Mouse (Mus musculus): ENCODE data around the gene Pax8.

Gene Pax8

GRCm38 (mm10) chr2:24416668-24417067, 58.7 kb downstream of the Pax8 start:
- DNase-seq (ENCODE audit: low spot score in 2 of 2): peak in 1 of 2 experiments; percentile 41

GRCm38 (mm10) chr2:24413677-24414076, 61.7 kb downstream of the Pax8 start:
- DNase-seq (ENCODE audit: low spot score in 2 of 2): no peak

DNA sequence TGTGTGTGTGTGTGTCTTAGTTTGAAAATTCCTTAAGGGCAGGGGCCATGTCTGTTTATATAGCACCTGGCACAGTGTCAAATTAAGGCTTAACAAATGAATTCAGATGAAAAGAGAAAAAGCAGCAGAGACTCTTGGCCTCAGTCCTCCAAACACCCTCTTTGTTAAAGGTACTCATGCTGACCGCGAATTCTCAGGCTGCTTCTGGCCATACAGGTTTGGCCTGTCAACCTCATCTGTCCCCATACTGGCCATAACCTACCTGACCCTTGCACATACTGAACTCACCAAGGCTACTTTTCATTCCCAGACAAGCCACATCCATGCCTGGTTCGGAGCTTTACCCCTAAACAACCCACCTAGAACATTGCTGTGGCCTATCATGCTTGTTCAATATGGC, 62.2 kb downstream of the Pax8 start:
- no peak for DNase-seq (ENCODE audit: low spot score in 2 of 2)

DNA sequence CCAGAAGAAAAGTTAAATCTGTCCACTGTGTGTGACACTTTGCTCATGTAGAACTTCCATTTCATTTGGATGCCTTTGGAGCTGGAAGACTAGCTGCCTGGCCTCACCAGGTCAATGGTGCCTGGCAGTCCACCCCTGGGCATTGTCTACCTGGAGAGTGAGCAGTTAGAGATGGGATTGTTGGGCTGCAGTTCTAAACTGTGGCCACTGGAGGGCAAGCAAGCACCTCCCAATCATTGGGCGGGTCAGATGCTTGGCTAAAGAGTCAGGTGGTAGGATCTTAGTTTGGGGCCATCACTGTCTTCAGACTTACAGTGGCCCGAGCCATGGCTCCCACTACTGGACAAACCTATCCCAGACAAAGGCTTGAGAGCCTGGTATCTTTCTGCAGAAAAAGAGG, 66.2 kb downstream of the Pax8 start:
- DNase-seq (ENCODE audit: low spot score in 2 of 2): peak; percentile 55 to 78

DNA sequence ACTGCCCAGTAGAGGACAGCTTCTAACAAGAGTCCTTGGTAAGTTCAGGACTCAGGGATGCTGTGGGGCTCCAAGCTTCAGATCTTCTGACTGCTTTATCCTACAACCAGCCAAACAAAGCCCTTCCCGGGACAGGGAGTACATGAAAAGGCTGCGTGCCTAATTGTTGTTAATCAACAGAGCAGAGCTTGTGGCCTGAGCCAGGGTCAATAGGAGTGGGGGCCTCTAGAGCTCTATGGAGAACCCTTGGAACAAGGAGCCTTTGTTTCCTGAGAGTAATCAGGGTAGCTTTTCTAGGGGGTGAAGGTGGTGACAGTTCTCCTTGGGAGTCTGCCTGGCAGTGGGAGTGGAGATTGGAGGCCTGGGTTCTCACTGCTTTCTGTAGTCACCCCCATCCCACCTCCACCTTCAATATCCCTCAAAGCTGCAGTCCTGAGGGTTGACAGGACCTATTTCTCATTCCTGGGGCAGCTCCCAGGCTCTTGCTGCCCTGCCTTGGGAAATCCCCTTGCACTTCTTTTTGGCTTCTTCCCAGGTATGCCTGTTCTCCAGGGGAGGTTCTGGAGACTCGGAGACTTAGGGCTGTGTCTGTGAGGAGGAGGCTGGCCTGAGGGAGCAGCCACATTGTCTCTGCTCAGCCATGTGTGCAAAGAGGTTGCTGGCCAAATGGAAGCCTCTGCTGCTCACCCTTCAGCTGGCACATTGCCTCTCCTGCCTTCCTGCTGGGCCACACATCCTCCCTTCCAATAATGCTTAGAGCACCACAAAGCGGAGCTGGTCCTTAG, 67.5 kb downstream of the Pax8 start:
- DNase-seq (ENCODE audit: low spot score in 2 of 2): peak; percentile 59 to 65

GRCm38 (mm10) chr2:24405345-24406012, 69.9 kb downstream of the Pax8 start:
- DNase-seq (ENCODE audit: low spot score in 2 of 2): peak; percentile 62 to 78

DNA sequence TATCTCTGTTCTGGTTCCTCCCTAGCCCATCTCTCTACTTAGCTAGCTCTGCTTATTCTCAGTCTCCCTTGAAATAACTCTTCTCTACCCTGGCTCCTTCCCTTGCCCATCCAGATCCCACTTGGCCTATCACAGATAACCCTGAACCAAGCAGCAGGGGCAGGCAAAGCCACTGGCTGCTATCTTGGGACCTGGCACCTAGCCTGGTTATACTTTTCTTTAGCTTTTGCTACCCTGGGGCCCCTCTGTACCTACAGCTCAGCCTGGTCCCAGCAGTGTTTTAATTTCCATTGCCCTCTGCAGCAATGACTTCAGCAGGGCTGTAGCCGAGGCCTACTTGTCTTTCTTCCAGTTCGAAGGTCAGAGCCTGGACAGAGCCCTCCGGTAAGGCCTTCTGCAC, 74.7 kb downstream of the Pax8 start:
- no peak for DNase-seq (ENCODE audit: low spot score in 2 of 2)

- DNase-seq (ENCODE audit: low spot score in 2 of 2): no peak
These were observed 78.3 kb downstream of the Pax8 start for GRCm38 (mm10) chr2:24397115-24397514.

- no peak for DNase-seq (ENCODE audit: low spot score in 2 of 2)
These were observed 82.1 kb downstream of the Pax8 start for GRCm38 (mm10) chr2:24393251-24393650.

- DNase-seq (ENCODE audit: low spot score in 2 of 2): peak; percentile 33 to 70
These were observed 87.8 kb downstream of the Pax8 start for GRCm38 (mm10) chr2:24387361-24388283.

GRCm38 (mm10) chr2:24386964-24387320, 88.5 kb downstream of the Pax8 start:
- no peak for DNase-seq (ENCODE audit: low spot score in 2 of 2)

DNA sequence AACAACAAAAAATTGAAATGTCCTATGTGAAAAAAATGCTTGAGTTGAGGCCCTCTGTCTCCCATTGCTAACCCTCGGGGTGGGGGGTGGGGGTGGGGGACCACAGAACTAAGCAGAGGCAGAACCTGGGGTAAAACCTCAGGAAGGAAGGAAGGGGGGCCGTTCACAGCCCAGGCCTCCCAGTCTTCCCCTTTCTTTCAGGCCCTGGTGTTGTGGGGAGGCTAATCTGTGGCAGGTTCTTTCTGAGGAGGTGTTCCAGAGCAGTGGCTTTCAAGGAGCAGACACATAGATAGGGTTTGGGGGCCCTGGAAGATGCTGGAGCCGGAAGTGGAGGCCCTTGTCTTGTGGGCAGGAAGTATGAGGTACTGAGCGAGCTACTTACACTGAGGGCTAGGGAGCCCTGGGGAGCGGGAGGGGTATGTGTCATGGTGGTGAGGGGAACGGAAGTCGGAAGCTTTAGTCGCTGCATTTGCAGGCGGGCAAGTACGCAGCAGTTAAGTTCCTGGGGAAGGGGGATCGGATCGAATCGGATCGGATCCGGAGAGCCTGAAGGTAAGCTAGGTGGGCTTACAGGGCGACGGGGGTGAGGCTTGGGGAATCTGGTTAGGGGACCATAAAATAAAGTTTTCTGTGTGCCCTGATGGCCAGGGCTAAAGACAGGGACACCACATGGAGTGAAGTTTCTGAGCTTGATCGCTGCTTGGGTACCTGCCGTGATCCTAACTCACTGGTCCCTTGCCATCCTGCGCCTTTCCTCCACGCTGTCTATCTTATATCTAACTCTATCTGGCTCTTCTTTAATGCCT, 89.0 kb downstream of the Pax8 start:
- DNase-seq (ENCODE audit: low spot score in 2 of 2): no peak

DNA sequence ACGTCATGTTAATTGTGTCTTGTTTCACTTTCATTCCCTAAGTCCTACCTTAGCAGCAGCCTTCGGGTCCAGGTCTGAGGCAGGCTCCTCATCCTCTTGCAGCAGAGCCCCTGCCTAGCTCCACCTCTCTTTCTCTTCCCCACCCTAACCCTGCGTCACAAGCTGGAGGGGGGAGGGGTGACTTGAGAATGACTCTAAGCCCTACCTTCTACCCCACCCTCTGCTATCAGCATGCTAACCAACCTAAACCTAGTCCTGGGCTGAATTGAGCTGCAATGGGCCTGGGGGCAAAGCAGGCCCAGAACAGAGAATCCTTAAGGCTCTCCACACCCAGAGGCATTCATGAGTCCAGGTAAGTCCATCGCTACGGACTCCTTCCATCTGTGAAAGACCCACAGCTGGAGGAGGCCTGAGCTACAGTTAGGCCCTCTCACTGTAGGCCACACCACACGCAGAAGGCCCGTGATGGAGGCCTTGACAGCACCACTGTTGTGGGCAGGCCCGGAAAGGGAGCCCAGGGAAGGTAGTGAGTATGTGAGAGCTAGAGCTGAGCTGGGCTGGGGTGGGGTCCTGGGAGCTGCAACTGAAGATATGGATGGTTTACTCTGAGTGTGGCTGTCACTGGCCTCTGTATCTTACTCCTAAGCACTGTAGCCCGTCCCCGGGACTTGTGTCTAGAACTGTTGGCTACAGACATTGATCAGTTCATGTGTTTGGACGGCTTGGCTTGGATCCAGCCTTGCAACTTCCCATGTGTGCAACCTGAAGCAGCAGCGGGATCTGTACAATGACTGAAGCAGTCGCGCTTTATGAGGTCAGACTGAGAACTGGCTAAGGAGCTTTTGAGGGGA, 90.1 kb downstream of the Pax8 start:
- DNase-seq (ENCODE audit: low spot score in 2 of 2): no peak

GRCm38 (mm10) chr2:24384393-24384792, 91.0 kb downstream of the Pax8 start:
- DNase-seq (ENCODE audit: low spot score in 2 of 2): no peak

DNA sequence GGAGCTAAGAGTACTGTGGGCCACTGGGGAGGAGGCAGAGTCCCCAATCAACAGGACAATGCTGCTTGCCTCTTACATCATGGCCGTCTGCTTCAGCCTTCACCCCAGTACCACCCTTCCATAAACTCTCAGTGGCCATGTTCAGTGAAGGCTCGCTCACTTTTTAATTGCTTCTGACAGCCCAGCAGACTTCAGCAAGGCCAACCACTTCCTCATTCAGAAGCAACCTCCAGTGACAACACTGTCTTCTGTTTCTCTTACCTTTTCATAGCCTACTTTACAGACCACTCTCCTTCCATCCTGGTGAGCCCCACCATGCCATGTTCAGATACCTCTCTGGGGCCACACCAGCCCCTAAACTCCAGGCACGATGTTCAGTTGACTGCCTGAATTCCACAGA, 91.8 kb downstream of the Pax8 start:
- DNase-seq (ENCODE audit: low spot score in 2 of 2): no peak

DNA sequence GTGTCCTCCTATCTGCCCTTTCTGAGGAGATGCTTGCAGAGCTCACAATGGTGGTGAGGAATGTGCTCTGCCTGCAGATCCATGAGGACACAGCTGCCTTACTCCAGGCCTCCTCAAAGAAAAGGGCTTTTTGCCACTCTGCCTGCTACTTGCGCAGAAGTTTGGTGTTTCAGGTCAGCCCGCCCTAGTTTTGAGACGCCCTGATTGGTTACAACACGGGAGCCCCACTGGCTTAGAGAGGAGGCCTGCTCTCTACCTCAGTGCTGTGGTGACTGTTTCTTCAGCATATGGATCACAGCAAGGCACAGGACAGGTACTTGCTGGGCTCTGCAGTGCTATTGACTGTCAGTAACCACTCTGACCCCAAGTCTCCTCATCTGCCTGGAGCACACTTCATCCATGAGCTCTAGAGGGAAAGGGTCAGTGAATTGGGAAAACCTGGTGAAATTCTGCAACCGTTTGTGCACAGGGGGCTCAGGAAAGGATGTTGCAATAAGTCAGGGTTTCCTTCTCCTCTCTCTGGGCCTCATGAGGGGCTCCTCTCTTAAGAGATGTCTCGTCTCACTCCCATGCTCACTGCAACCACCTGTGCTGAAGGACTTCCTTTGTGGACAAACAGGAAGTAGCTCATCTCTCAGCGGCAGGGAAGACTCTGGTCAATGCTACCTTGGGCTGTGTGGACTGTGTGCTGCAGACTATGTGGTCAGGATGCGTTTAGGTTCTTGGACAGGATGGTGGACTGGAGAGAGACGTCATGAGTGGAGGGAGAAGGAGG, 92.8 kb downstream of the Pax8 start:
- DNase-seq (ENCODE audit: low spot score in 2 of 2): no peak

DNA sequence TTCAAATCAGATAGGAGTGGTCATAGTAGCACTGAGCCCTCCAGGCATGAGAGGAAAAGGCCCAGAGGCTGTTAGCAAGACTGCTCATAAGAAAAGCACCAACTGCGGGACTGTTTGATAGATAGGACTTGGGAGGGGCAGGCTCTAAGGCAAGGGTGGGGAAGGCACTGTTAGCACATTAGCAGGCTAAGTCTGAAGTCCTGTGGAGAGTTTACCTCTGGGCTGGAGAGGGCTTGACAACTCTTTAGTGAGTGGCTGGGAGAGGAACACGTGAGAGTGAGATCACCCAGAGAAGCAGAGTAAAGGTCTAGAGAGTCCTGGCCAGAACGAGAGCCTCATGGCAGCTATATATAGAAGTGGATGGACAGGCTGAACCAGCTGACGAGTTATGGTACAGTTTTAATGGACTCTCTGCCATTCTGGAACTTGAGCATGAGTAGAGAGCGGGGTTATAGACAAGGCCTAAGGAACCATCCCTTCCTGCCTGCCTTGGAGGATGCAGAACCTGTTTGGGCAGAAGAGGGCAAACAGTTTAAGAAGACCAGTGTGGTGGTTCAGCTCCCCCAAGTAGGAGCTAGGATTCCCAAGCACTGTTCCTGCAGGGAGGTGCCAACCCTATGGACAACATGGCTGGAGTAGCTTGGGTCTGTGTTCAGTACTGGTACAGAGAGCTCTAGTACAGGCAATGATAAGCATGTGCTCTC, 96.5 kb downstream of the Pax8 start:
- DNase-seq (ENCODE audit: low spot score in 2 of 2): no peak
